Mouse (Mus musculus): Measurements from ENCODE around the gene Fam163a. TPM values are rescaled to one million over a fixed set of nuclear protein-coding genes. Genes with fewer than 3 reads are reported as not detected.

Fam163a gene
- not detected for polyA plus RNA-seq (2014; fragmentation: Illumina TruSeq; extraction: RNeasy Lipid Tissue Mini Kit (QIAGEN cat#74804); ENCODE audit: low read depth, low replicate concordance)

GRCm38 (mm10) chr1:156204656-156205131 is at the start of gene Fam163a:
Gene Fam163a, minus strand, starts transcription at chr1:156205026.

GRCm38 (mm10) chr1:156035930-156036737 is 168.7 kb downstream of the Fam163a start, which contains the start of gene Tor1aip1:
Gene Tor1aip1, minus strand, starts transcription at chr1:156036480.

GRCm38 (mm10) chr1:156035269-156035929 is 169.4 kb downstream of the Fam163a start, which contains the start of gene Tor1aip2:
Gene Tor1aip2, plus strand, starts transcription at chr1:156035403.

Other genes starting within 250 kb of the Fam163a start
- gene Cep350, start 231.8 kb downstream of the Fam163a start, polyA plus RNA-seq (2014; fragmentation: Illumina TruSeq; extraction: RNeasy Lipid Tissue Mini Kit (QIAGEN cat#74804); ENCODE audit: low read depth, low replicate concordance), result 12.4 TPM
- gene Tor1aip2, start 169.6 kb downstream of the Fam163a start, polyA plus RNA-seq (2014; fragmentation: Illumina TruSeq; extraction: RNeasy Lipid Tissue Mini Kit (QIAGEN cat#74804); ENCODE audit: low read depth, low replicate concordance), result 68.0 TPM
- gene Tor1aip1, start 168.5 kb downstream of the Fam163a start, polyA plus RNA-seq (2014; fragmentation: Illumina TruSeq; extraction: RNeasy Lipid Tissue Mini Kit (QIAGEN cat#74804); ENCODE audit: low read depth, low replicate concordance), result 62.5 TPM
- 1.6 TPM for gene Tdrd5, start 98.6 kb upstream of the Fam163a start, polyA plus RNA-seq (2014; fragmentation: Illumina TruSeq; extraction: RNeasy Lipid Tissue Mini Kit (QIAGEN cat#74804); ENCODE audit: low read depth, low replicate concordance)
- gene Nphs2, start 105.7 kb upstream of the Fam163a start, polyA plus RNA-seq (2014; fragmentation: Illumina TruSeq; extraction: RNeasy Lipid Tissue Mini Kit (QIAGEN cat#74804); ENCODE audit: low read depth, low replicate concordance), result 0.09 TPM
- gene Gm2000, start 161.0 kb upstream of the Fam163a start, polyA plus RNA-seq (2014; fragmentation: Illumina TruSeq; extraction: RNeasy Lipid Tissue Mini Kit (QIAGEN cat#74804); ENCODE audit: low read depth, low replicate concordance), result 271 TPM
- gene Axdnd1, start 216.1 kb upstream of the Fam163a start, polyA plus RNA-seq (2014; fragmentation: Illumina TruSeq; extraction: RNeasy Lipid Tissue Mini Kit (QIAGEN cat#74804); ENCODE audit: low read depth, low replicate concordance), result 5.6 TPM